Mouse (Mus musculus): Measurements from ENCODE around the gene Adra1d. TPM values are rescaled to one million over a fixed set of nuclear protein-coding genes. Genes with fewer than 3 reads are reported as not detected.

Adra1d gene
- polyA plus RNA-seq, 1 experiment: not detected

DNA sequence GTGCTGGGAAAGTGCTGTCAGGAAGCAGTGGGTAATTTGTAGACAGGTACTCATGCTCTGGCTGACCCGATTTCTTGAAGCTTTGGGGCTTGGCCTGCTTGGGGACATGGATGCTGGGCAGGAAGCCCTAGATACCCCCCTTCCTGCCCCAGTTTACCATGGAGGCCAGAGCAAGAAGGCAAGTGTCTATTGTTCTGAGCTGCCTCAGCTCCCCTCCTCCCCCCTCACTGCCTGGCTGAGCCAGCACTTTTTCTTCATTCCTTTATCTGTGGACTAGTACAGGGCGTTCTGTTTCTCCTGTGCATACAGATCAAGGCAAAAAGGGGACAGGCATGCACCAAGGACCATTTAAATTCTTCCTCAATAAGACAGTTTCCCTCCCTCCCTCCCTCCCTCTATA, 53.6 kb downstream of the Adra1d start:
- Histone ChIP-seq H3K4me1 (ENCODE audit: control insufficient read depth, insufficient read depth, low read length) (peaks cover 65% of the 10 kb centered on the region), H3K4me3 (ENCODE audit: insufficient read depth, low read depth, low read length) (no peak overlapping the region), H3K27ac (ENCODE audit: insufficient read depth, low read depth, low read length) (0 out of 2 replicates have a peak overlapping the region, but pooled peaks have one; percentile 4)
- 49% methylated on average over 2 of the region's 2 CpGs for WGBS
- TF ChIP-seq CTCF (IDR thresholded peaks at IDR 0.05; ENCODE audit: insufficient read depth, low read depth, low read length): no peak

DNA sequence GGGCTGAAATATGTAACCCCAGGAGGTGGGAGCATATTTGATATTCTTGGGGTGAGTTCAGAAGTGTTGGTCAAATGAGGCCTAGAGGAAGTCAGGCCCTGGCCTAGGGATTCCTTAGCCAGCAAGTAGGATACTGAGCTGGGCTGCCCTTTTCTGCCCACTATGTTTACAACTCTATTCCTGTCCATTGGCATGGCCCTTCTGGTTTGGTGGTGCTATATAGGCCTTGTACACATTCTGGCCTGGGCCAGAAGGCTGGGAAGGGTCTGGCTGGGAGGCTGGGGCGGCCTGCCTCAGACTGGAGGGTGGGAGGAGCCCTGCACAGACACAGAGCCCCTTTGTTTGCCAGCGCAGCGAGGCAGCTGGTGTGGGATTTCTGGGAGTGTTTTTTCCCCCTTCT, 55.7 kb downstream of the Adra1d start:
- Histone ChIP-seq H3K4me3 (ENCODE audit: insufficient read depth, low read depth, low read length) (no peak overlapping the region), H3K27ac (ENCODE audit: insufficient read depth, low read depth, low read length) (peak overlapping the region; percentile 3), H3K4me1 (ENCODE audit: control insufficient read depth, insufficient read depth, low read length) (peaks cover 73% of the 10 kb centered on the region)
- TF ChIP-seq CTCF (IDR thresholded peaks at IDR 0.05; ENCODE audit: insufficient read depth, low read depth, low read length) (no peak), POLR2A (IDR thresholded peaks at IDR 0.05; ENCODE audit: insufficient read depth, low read depth, low read length) (no peak)
- WGBS: 35% methylated on average over 3 of the region's 3 CpGs

DNA sequence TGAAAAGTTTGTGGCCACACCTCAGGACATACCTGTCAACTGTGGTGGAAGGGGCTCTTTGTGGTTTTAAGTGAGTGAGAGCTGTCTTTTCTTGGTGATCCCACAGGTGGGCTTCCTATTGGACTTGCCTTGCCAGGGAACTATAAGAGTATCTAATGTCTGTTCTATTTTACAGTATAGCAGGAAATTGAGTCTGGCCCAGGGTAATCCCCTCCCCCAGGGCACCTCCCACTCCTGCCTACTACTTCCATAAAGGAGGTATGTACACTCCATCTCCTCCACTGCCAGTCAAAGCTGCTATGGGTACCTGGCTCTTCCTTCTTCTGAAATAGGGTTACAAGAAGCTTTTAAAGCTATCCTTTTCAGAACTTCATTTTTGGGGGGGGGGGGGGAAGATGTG, 56.7 kb downstream of the Adra1d start:
- H3K27ac ChIP-seq (ENCODE audit: insufficient read depth, low read depth, low read length): peak overlapping the region; percentile 3; the same call in 1 of the 2 replicates
- no peak overlapping the region for H3K4me3 ChIP-seq (ENCODE audit: insufficient read depth, low read depth, low read length)
- peaks cover 75% of the 10 kb centered on the region for H3K4me1 ChIP-seq (ENCODE audit: control insufficient read depth, insufficient read depth, low read length)
- no peak for TF ChIP-seq CTCF (IDR thresholded peaks at IDR 0.05; ENCODE audit: insufficient read depth, low read depth, low read length)
- no peak for TF ChIP-seq POLR2A (IDR thresholded peaks at IDR 0.05; ENCODE audit: insufficient read depth, low read depth, low read length)

DNA sequence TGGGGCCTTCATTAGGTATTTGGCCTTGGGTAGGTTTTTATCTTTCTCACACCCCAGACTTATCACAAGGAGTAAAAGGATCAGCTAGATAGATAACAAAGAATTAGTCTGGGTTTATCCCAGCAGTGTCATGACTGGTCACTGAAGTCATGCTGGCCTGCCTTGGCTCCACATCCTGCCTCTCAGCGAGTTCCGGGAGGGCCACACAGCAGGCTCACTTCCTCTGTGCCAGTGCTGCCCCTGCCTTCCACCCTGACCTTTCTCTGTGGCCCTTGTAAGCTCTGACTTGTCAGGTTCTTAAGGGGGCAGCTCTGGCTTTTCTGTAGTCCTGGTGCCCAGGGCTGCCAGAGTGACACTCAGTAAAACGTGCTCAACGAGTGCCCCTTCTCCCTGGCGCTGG, 59.5 kb downstream of the Adra1d start:
- TF ChIP-seq POLR2A (IDR thresholded peaks at IDR 0.05; ENCODE audit: insufficient read depth, low read depth, low read length): no peak
- TF ChIP-seq CTCF (IDR thresholded peaks at IDR 0.05; ENCODE audit: insufficient read depth, low read depth, low read length): no peak
- Histone ChIP-seq H3K4me1 (ENCODE audit: control insufficient read depth, insufficient read depth, low read length) (peaks cover 74% of the 10 kb centered on the region), H3K27ac (ENCODE audit: insufficient read depth, low read depth, low read length) (peak overlapping the region; percentile 87), H3K4me3 (ENCODE audit: insufficient read depth, low read depth, low read length) (no peak overlapping the region)
- 55% methylated on average over 5 of the region's 5 CpGs for WGBS

DNA sequence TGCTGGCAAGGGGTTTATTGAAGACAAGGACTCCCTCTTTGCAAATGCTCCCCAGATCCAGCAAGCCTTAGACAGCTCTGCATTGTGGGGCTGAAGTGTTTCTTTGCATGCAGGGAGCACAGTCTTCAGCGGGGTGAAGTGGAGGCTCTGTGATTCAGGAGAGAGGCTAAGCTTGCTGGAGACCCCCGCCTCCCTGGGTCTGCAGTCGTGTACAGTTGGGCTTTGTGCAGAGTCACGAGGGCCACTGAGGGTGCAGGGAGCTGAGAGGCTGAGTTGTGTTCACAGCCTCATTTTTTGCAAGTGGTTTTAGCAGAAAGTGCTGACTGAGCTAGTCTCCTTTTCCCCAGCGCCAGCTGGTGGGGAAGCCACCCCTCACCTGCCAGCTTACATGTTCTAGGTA, 60.2 kb downstream of the Adra1d start:
- no peak overlapping the region for H3K4me3 ChIP-seq (ENCODE audit: insufficient read depth, low read depth, low read length)
- no peak for TF ChIP-seq CTCF (IDR thresholded peaks at IDR 0.05; ENCODE audit: insufficient read depth, low read depth, low read length)
- peak overlapping the region; percentile 55 for H3K27ac ChIP-seq (ENCODE audit: insufficient read depth, low read depth, low read length)
- peaks cover 75% of the 10 kb centered on the region for H3K4me1 ChIP-seq (ENCODE audit: control insufficient read depth, insufficient read depth, low read length)
- 30% methylated on average over 5 of the region's 5 CpGs for WGBS

DNA sequence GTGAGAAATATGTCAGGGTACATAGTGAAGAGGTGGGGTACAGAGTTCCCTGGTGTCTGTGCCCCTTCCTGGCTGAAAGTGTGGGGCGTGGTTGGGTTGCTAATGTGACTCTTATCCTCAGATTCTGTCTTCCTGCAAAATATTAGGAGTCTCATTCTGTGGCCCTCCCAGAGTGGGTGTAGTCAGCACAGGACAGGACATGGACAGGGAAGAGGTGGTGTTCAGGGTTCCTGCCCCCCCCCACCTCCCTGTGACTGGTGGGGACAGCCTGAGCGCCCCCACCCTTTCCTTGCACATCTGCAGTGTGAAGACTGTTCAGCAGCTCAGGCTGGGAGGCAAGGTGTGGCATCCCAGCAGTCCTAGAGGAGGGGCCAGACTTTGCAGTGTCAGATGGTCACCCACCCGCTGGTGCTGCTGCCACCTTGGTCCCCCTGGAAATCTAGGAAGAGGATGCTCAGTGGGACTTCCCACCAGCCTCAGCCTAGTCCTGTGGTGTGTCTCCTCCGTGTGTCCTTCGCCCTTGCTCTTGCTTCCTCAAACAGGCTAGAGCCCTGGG, 62.7 kb downstream of the Adra1d start:
- TF ChIP-seq CTCF (IDR thresholded peaks at IDR 0.05; ENCODE audit: insufficient read depth, low read depth, low read length) (no peak), POLR2A (IDR thresholded peaks at IDR 0.05; ENCODE audit: insufficient read depth, low read depth, low read length) (no peak)

DNA sequence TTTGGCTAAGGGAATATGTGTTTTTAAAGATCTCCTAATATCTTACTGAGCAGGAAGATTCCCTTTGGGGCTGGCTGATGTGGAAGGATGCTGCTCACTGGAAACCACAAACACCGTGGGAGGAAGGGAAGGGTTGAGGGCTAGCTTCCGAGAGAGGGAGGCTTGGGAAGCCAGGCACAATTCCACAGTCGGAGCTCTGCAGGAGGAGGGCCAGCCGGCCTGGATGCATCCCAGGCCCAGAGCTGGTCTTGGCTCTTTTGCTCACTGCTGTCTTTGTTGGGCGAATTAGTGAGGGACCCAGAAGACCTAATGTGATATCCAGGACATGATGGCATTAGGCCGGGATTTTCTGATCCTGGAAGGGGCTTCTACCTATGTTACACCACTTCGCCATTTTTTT, 63.9 kb downstream of the Adra1d start:
- Histone ChIP-seq H3K4me3 (ENCODE audit: insufficient read depth, low read depth, low read length) (no peak overlapping the region), H3K27ac (ENCODE audit: insufficient read depth, low read depth, low read length) (0 out of 2 replicates have a peak overlapping the region, but pooled peaks have one; percentile 32), H3K4me1 (ENCODE audit: control insufficient read depth, insufficient read depth, low read length) (peaks cover 64% of the 10 kb centered on the region)
- 31% methylated on average over 7 of the region's 7 CpGs for WGBS
- no peak for TF ChIP-seq POLR2A (IDR thresholded peaks at IDR 0.05; ENCODE audit: insufficient read depth, low read depth, low read length)
- no peak for TF ChIP-seq CTCF (IDR thresholded peaks at IDR 0.05; ENCODE audit: insufficient read depth, low read depth, low read length)

More for the DNA sequence above, 62.7 kb downstream of the Adra1d start:
- 86% methylated on average over 5 of the region's 5 CpGs for WGBS
- Histone ChIP-seq H3K4me3 (ENCODE audit: insufficient read depth, low read depth, low read length) (no peak overlapping the region), H3K27ac (ENCODE audit: insufficient read depth, low read depth, low read length) (0 out of 2 replicates have a peak overlapping the region, but pooled peaks have one; percentile 28), H3K4me1 (ENCODE audit: control insufficient read depth, insufficient read depth, low read length) (peaks cover 72% of the 10 kb centered on the region)

DNA sequence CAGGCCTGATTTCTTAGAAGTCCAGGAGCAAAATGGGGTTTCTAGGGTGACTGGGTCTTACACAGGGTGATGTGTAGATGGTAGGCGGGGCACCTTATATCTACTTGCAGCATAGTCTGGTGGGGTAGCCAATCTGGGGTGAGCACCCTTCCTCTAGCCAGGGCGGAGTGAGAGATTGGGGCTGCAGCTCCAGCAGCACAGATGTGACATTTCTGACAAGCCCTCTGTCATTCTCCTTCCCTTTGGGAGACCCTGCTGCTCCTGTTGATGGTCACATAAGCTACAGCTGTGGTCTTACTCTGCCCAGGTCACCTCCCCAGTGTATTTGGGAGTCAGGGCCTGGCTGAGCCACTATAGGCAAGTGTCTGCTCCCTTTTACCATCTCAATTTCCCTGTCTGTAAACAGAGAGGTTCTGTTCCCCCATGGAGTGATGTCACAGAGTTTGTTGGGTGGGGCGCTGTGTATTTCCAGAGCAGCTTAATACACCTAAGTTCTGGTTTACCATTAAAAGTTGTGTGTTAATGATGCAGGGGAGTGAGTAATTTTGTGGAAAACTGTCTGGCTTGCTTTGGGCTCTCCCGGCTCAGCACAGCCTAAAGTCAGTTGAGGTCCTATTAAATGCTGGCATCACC, 64.7 kb downstream of the Adra1d start:
- Histone ChIP-seq H3K4me3 (ENCODE audit: insufficient read depth, low read depth, low read length) (no peak overlapping the region), H3K4me1 (ENCODE audit: control insufficient read depth, insufficient read depth, low read length) (peaks cover 59% of the 10 kb centered on the region), H3K27ac (ENCODE audit: insufficient read depth, low read depth, low read length) (peak overlapping the region; percentile 32; the same call in 1 of the 2 replicates)
- WGBS: 83% methylated on average over 4 of the region's 4 CpGs
- TF ChIP-seq POLR2A (IDR thresholded peaks at IDR 0.05; ENCODE audit: insufficient read depth, low read depth, low read length) (no peak), CTCF (IDR thresholded peaks at IDR 0.05; ENCODE audit: insufficient read depth, low read depth, low read length) (no peak)

DNA sequence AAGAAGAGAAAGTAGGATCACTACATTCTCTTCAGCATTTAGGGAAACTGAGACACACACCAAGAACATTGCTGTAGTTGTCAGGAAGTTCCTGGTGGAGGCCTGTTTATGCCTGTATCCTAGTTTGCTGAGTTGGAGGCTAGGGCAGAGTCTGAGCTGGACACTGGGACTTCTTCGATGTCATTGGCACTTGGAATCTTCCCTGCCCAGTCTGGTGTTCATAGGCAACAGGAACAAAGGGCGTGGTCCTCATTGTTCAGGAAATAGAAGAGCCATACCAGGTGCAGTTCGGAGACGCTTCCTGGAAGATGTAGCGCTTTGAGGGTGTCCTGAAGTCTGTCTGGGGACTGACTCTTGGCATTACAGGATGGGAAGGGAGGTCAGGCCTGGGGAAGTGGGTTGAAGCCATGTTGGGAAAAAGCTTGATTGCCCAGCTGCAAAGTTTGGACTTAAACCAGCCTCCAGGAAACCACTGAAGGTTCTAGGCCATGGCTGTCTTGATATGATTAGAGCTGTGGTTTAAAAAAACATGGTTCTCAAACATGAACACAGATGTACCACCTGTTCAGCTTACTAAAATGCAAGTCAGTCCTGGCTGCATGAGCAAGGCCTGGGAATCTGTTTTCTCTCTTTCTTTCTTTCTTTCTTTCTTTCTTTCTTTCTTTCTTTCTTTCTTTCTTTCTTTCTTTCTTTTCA, 65.8 kb downstream of the Adra1d start:
- TF ChIP-seq CTCF (IDR thresholded peaks at IDR 0.05; ENCODE audit: insufficient read depth, low read depth, low read length) (no peak), POLR2A (IDR thresholded peaks at IDR 0.05; ENCODE audit: insufficient read depth, low read depth, low read length) (no peak)
- Histone ChIP-seq H3K4me1 (ENCODE audit: control insufficient read depth, insufficient read depth, low read length) (peaks cover 53% of the 10 kb centered on the region), H3K4me3 (ENCODE audit: insufficient read depth, low read depth, low read length) (no peak overlapping the region), H3K27ac (ENCODE audit: insufficient read depth, low read depth, low read length) (0 out of 2 replicates have a peak overlapping the region, but pooled peaks have one; percentile 6)
- WGBS: 87% methylated on average over 5 of the region's 5 CpGs

Other genes starting within 250 kb of the Adra1d start
- gene Rnf24, start 209.4 kb downstream of the Adra1d start, polyA plus RNA-seq (2012; ENCODE audit: insufficient read depth, insufficient read length, low replicate concordance, missing spikeins): not detected in 2 replicates
- not detected in 2 replicates for gene Smox, start 70.8 kb downstream of the Adra1d start, polyA plus RNA-seq (2012; ENCODE audit: insufficient read depth, insufficient read length, low replicate concordance, missing spikeins)